Mouse (Mus musculus) layer of hippocampus, postnatal 25 days (tissue): ENCODE results near the gene Fars2. TPM values are rescaled to one million over a fixed set of nuclear protein-coding genes. Genes with fewer than 3 reads are reported as not detected.

Source experiments
- DNase-seq, 2 experiments: peaks; one replicate each; pipeline ENCODE4 v3.0.0; 2022; ENCODE audit warnings: mixed read lengths in 2 of 2, low spot score in 1 of 2; ENCODE audit errors: extremely low spot score in 1 of 2
- total RNA-seq, 2 experiments: library from RNA; stranded (reverse); gene quantifications; 2 replicates each; pipeline ENCODE4 v1.2.3; 2021

Gene Fars2
- total RNA-seq, 2 experiments from 2014 or later = 33.8 to 37.6 TPM

GRCm38 (mm10) chr13:36736619-36736996 lies 619.4 kb downstream of the Fars2 start:
- DNase-seq = peak in 1 of 2 experiments; percentile 19

GRCm38 (mm10) chr13:36750056-36750455 lies 632.8 kb downstream of the Fars2 start:
- DNase-seq = no peak

GRCm38 (mm10) chr13:36751861-36752260 lies 634.6 kb downstream of the Fars2 start:
- DNase-seq = no peak

- DNase-seq = no peak
Measured at GRCm38 (mm10) chr13:36766801-36767200, 649.6 kb downstream of the Fars2 start.

Other genes with a start within 250 kb of the Fars2 start
- gene Rpp40, start 211.1 kb upstream of the Fars2 start, total RNA-seq = 1 to 10 TPM; 6.7 to 7.5 TPM
- 10 to 100 TPM; 10.7 to 15.7 TPM for gene Ppp1r3g, start 158.6 kb upstream of the Fars2 start, total RNA-seq
- gene Lyrm4, start 114 bp downstream of the Fars2 start, total RNA-seq = 10 to 100 TPM; 20.8 to 21.7 TPM